ENCODE assay signal across 32 mouse cellular contexts in genomic region chr17:5390682-5391081, GRCm38 (mm10). TPM values are rescaled to one million over a fixed set of nuclear protein-coding genes. Genes with fewer than 3 reads are reported as not detected.
A peak's percentile ranks its signal among the peaks of the same experiment; 100 is the strongest.
DNase-seq lines count a peak whose midpoint lies in the region; ATAC-seq and TF ChIP-seq lines count a peak whose summit lies in the region.
"Had no signal": no experiment of that assay in that cellular context is flagged by ENCODE, and none has a peak within 500 bp of the region (broad histone marks: within the 10 kb centered on the region; RNA-seq: fewer than 3 reads in every experiment).

No protein-coding gene starts in this region.

- ATAC-seq in limb, embryonic 15.5 days (ENCODE audit: insufficient number of reproducible peaks, low FRiP score, low TSS enrichment, low read depth): 0 out of 2 replicates have a peak, but pooled peaks have one; percentile 12
- ATAC-seq in hindbrain, embryonic 15.5 days (ENCODE audit: low FRiP score, low read depth): no peak; the same call in 1 of the 2 replicates
- ATAC-seq in monocyte, adult 5-6 weeks (replicated peaks; ENCODE audit: insufficient number of reproducible peaks, low FRiP score, low TSS enrichment, poor library complexity, severe bottlenecking): no peak
- ATAC-seq: CD4-positive, CD25-positive, alpha-beta regulatory T cell, adult 4 months; intestine, embryonic 15.5 days; liver, embryonic 12.5 days; liver, postnatal 0 days had no signal

- no peak for TF ChIP-seq CTCF in brain, embryonic 14.5 days (IDR thresholded peaks at IDR 0.05; ENCODE audit: borderline replicate concordance, extremely low read depth, insufficient read depth, insufficient read length)

- no peak overlapping the region for H3K27ac ChIP-seq in limb, embryonic 15.5 days
- no peak overlapping the region for H3K27ac ChIP-seq in limb, embryonic 10.5 days
- peak overlapping the region; percentile 70 for H3K27ac ChIP-seq in hindbrain, embryonic 15.5 days (replicated peaks)
- H3K27ac ChIP-seq: forebrain, embryonic 12.5 days; heart, embryonic 13.5 days; intestine, embryonic 15.5 days; limb, embryonic 13.5 days; liver, embryonic 12.5 days had no signal

- H3K9ac ChIP-seq in limb, embryonic 15.5 days: no peak overlapping the region
- no peak overlapping the region for H3K9ac ChIP-seq in hindbrain, embryonic 15.5 days
- H3K9ac ChIP-seq: forebrain, embryonic 12.5 days; heart, embryonic 13.5 days; intestine, embryonic 15.5 days; limb, embryonic 13.5 days; liver, embryonic 12.5 days; liver, postnatal 0 days had no signal

- TF ChIP-seq POLR2A in brain, embryonic 14.5 days (IDR thresholded peaks at IDR 0.05; ENCODE audit: borderline replicate concordance, extremely low read depth, insufficient read depth, insufficient read length, poor library complexity, severe bottlenecking): no peak

- H3K9me3 ChIP-seq in limb, embryonic 15.5 days: no peaks in the 10 kb centered on the region
- no peaks in the 10 kb centered on the region for H3K9me3 ChIP-seq in limb, embryonic 10.5 days (replicated peaks)
- no peaks in the 10 kb centered on the region for H3K9me3 ChIP-seq in hindbrain, embryonic 15.5 days
- H3K9me3 ChIP-seq: forebrain, embryonic 12.5 days; heart, embryonic 13.5 days; intestine, embryonic 15.5 days; liver, embryonic 12.5 days had no signal

- DNase-seq in limb, embryonic 10.5 days (ENCODE audit: low spot score): no peak
- DNase-seq in brain, embryonic 14.5 days (ENCODE audit: low read depth): peak; percentile 59
- peak; percentile 59 for DNase-seq in retina, embryonic 14.5 days (ENCODE audit: low spot score)
- no peak for DNase-seq in left cerebral cortex, postnatal 36 days (ENCODE audit: low spot score in 2 of 2)
- DNase-seq: adrenal gland, postnatal 25 days; cerebellum, adult 2 months; cerebellum, postnatal 14 days; gastrocnemius, postnatal 10 days; heart, postnatal 10 days; kidney, adult 2 months; kidney, postnatal 4 days; layer of hippocampus, postnatal 36 days; liver, postnatal 0 days; lung, postnatal 4 days; right cerebral cortex, postnatal 14 days; thymus, postnatal 4 days had no signal

- intact Hi-C loops in left cerebral cortex, postnatal 36 days (cut with DNase I): loop anchor here (10.0 kb wide), 1 partner anchor 386 kb away; no protein-coding TSS in a partner anchor

- 63% methylated on average over 10 of the region's 10 CpGs for WGBS in limb, embryonic 15.5 days
- WGBS in limb, embryonic 10.5 days: 73% methylated on average over 10 of the region's 10 CpGs
- WGBS in hindbrain, embryonic 15.5 days: 49% methylated on average over 10 of the region's 10 CpGs

- no peak overlapping the region for H3K4me3 ChIP-seq in limb, embryonic 15.5 days
- H3K4me3 ChIP-seq in limb, embryonic 10.5 days: no peak overlapping the region
- H3K4me3 ChIP-seq in hindbrain, embryonic 15.5 days: no peak overlapping the region
- H3K4me3 ChIP-seq: erythroblast, embryonic 14.5 days; forebrain, embryonic 12.5 days; heart, embryonic 13.5 days; intestine, embryonic 15.5 days; limb, embryonic 13.5 days; liver, embryonic 12.5 days had no signal

- H3K36me3 ChIP-seq in limb, embryonic 15.5 days: no peaks in the 10 kb centered on the region
- H3K36me3 ChIP-seq in limb, embryonic 10.5 days: no peaks in the 10 kb centered on the region
- H3K36me3 ChIP-seq in hindbrain, embryonic 15.5 days: no peaks in the 10 kb centered on the region
- H3K36me3 ChIP-seq: forebrain, embryonic 12.5 days; heart, embryonic 13.5 days; intestine, embryonic 15.5 days; limb, embryonic 13.5 days; liver, embryonic 12.5 days had no signal

- H3K4me1 ChIP-seq in limb, embryonic 15.5 days: no peaks in the 10 kb centered on the region
- no peaks in the 10 kb centered on the region for H3K4me1 ChIP-seq in limb, embryonic 10.5 days
- peaks cover 9% of the 10 kb centered on the region for H3K4me1 ChIP-seq in hindbrain, embryonic 15.5 days (replicated peaks)
- H3K4me1 ChIP-seq: intestine, embryonic 15.5 days; limb, embryonic 13.5 days; liver, embryonic 12.5 days had no signal

- H3K27me3 ChIP-seq in limb, embryonic 15.5 days: no peaks in the 10 kb centered on the region
- H3K27me3 ChIP-seq in limb, embryonic 10.5 days (ENCODE audit: low read depth, poor library complexity, severe bottlenecking): no peaks in the 10 kb centered on the region
- H3K27me3 ChIP-seq in hindbrain, embryonic 15.5 days: no peaks in the 10 kb centered on the region
- H3K27me3 ChIP-seq: heart, embryonic 13.5 days; intestine, embryonic 15.5 days; limb, embryonic 13.5 days; megakaryocyte, embryonic 14.5 days had no signal

- no peak overlapping the region for H3K4me2 ChIP-seq in limb, embryonic 15.5 days
- H3K4me2 ChIP-seq in hindbrain, embryonic 15.5 days: no peak overlapping the region
- H3K4me2 ChIP-seq: forebrain, embryonic 12.5 days; heart, embryonic 13.5 days; intestine, embryonic 15.5 days; limb, embryonic 13.5 days; liver, embryonic 12.5 days had no signal

RNA-seq across cellular contexts. Expression of gene Ldhal6b, which starts 27.9 kb away (rescaled TPM):
- 0.12 TPM in 1 of 2 replicates, not detected in the other for polyA plus RNA-seq in limb, embryonic 15.5 days (2015; fragmentation: Nextera tagmentation; extraction: Ambion mirVana)
- not detected in 2 replicates for polyA plus RNA-seq in limb, embryonic 10.5 days (2016; fragmentation: Nextera tagmentation; extraction: Ambion mirVana)
- 0.57 and 0.86 TPM in 2 replicates for polyA plus RNA-seq in brain, embryonic 14.5 days (2012; rRNA removed)
- not detected in 2 replicates for polyA plus RNA-seq in hindbrain, embryonic 15.5 days (2015; fragmentation: Nextera tagmentation; extraction: Ambion mirVana)
- total RNA-seq in left cerebral cortex, postnatal 36 days (2021): 1 to 10 TPM in 1 of 2 experiments, under 1 TPM in 1; 0.52 to 1.6 TPM
- total RNA-seq in monocyte, adult 5-6 weeks (2017): 0.49 to 0.57 TPM in 2 of 3 replicates, not detected in the other
- total RNA-seq: hematopoietic stem cell, adult 5-6 weeks had no signal
- polyA plus RNA-seq: CD4-positive, CD25-positive, alpha-beta regulatory T cell, adult 4 months; erythroblast, embryonic 14.5 days; heart, embryonic 13.5 days; intestine, embryonic 15.5 days; kidney, embryonic 16.5 days; limb, embryonic 13.5 days; liver, embryonic 12.5 days; liver, postnatal 0 days; lung, embryonic 16.5 days; stomach, embryonic 14.5 days; thymus, postnatal 0 days had no signal

RNA-seq across cellular contexts. Expression of gene Tmem242, which starts 49.4 kb away (rescaled TPM):
- polyA plus RNA-seq in limb, embryonic 15.5 days (2015; fragmentation: Nextera tagmentation; extraction: Ambion mirVana): 94.6 and 116 TPM in 2 replicates
- polyA plus RNA-seq in limb, embryonic 10.5 days (2016; fragmentation: Nextera tagmentation; extraction: Ambion mirVana): 125 and 130 TPM in 2 replicates
- polyA plus RNA-seq in brain, embryonic 14.5 days (2012; rRNA removed): 26.7 and 35.9 TPM in 2 replicates
- 106 and 111 TPM in 2 replicates for polyA plus RNA-seq in hindbrain, embryonic 15.5 days (2015; fragmentation: Nextera tagmentation; extraction: Ambion mirVana)
- 10 to 100 TPM; 91.3 to 94.5 TPM for total RNA-seq in left cerebral cortex, postnatal 36 days (2021)
- total RNA-seq in monocyte, adult 5-6 weeks (2017): 28.4 to 31.1 TPM (median 29.9 TPM) in 3 replicates

Comparison
In these comparisons a context has a peak if more than half of its experiments do, and no peak if none do; other contexts are left out.
1. DNase-seq: peak in brain, embryonic 14.5 days (single experiment) and retina, embryonic 14.5 days (single experiment); none in limb, embryonic 10.5 days (single experiment) and left cerebral cortex, postnatal 36 days (0 of 2).